Mouse (Mus musculus) cerebellum, adult 2 months (tissue): ENCODE data around the gene Lce3f.
A peak's percentile ranks its signal among the peaks of the same experiment; 100 is the strongest.

ENCODE experiments used
- CTCF ChIP-seq: fragments of 200-500 bp; IDR thresholded peaks from 2 replicates; pipeline ENCODE4 v1.5.1; 2011; ENCODE audit warnings: low read depth, mild to moderate bottlenecking, control low read depth, low read length, moderate library complexity, borderline replicate concordance; ENCODE audit not compliant: insufficient read depth
- POLR2A ChIP-seq: fragments of 200-500 bp; IDR thresholded peaks from 2 replicates; pipeline ENCODE4 v1.6.1; 2011; ENCODE audit warnings: low read length, control low read depth, borderline replicate concordance; ENCODE audit not compliant: insufficient read depth

- TF ChIP-seq CTCF (peak; percentile 29; the same call in 1 of the 2 replicates), POLR2A (no peak)
Observed at GRCm38 (mm10) chr3:93031450-93031849, 39.4 kb downstream of the Lce3f start.
